Mouse (Mus musculus) MEL (cell line): ENCODE results near the gene Tnn. TPM values are rescaled to one million over a fixed set of nuclear protein-coding genes. Genes with fewer than 3 reads are reported as not detected.

Source experiments
- DNase-seq: peaks from one replicate; pipeline ENCODE4 v3.0.0; 2011; ENCODE audit warnings: low read depth, low spot score
- H3K27ac ChIP-seq: 2 replicates; pipeline ENCODE4 v1.5.1; 2012; ENCODE audit warnings: low read depth, mild to moderate bottlenecking, control low read depth, low read length, moderate library complexity; ENCODE audit not compliant: control insufficient read depth
- H3K27me3 ChIP-seq, 2 experiments: fragments of 150-350 bp in 1 of 2; sonication (generic) in 1 of 2; 2 replicates each; pipeline ENCODE4 v1.6.1; 2012; ENCODE audit warnings: low read length in 2 of 2, mild to moderate bottlenecking in 2 of 2, improper control_type of control experiment in 1 of 2, moderate library complexity in 1 of 2; ENCODE audit not compliant: insufficient read depth in 2 of 2, control insufficient read depth in 1 of 2
- H3K36me3 ChIP-seq, 2 experiments: 2 replicates each; pipeline ENCODE4 v1.6.1; 2012 to 2014; ENCODE audit warnings: low read length in 2 of 2, improper control_type of control experiment in 1 of 2, inconsistent platforms in 1 of 2, mild to moderate bottlenecking in 1 of 2; ENCODE audit not compliant: insufficient read depth in 2 of 2, control insufficient read depth in 1 of 2
- H3K4me1 ChIP-seq, 2 experiments: fragments of 150-350 bp in 1 of 2; sonication (generic) in 1 of 2; 2 replicates each; pipeline ENCODE4 v1.6.1; 2012; ENCODE audit warnings: low read length in 2 of 2, improper control_type of control experiment in 1 of 2, mild to moderate bottlenecking in 1 of 2; ENCODE audit not compliant: insufficient read depth in 2 of 2, control insufficient read depth in 1 of 2
- H3K4me3 ChIP-seq, 2 experiments: fragments of 150-350 bp in 1 of 2; sonication (generic) in 1 of 2; 2 replicates each; pipeline ENCODE4 v1.5.1; 2012; ENCODE audit warnings: low read depth in 2 of 2, low read length in 2 of 2, mild to moderate bottlenecking in 2 of 2, moderate library complexity in 2 of 2, control low read depth in 1 of 2, improper control_type of control experiment in 1 of 2; ENCODE audit not compliant: control insufficient read depth in 1 of 2, insufficient read depth in 1 of 2
- H3K79me2 ChIP-seq: 2 replicates; pipeline ENCODE4 v1.6.1; 2012; ENCODE audit warnings: mild to moderate bottlenecking, low read length, moderate library complexity; ENCODE audit not compliant: control insufficient read depth, poor library complexity, insufficient read depth
- H3K9ac ChIP-seq: 2 replicates; pipeline ENCODE4 v1.6.1; 2012; ENCODE audit warnings: low read depth, mild to moderate bottlenecking, control low read depth, low read length, moderate library complexity; ENCODE audit not compliant: control insufficient read depth, poor library complexity, severe bottlenecking
- H3K9me3 ChIP-seq: fragments of 150-350 bp; sonication (generic); replicated peaks from 2 replicates; pipeline ENCODE4 v1.6.1; 2012; ENCODE audit warnings: mild to moderate bottlenecking, low read length, improper control_type of control experiment, moderate library complexity; ENCODE audit not compliant: insufficient read depth
- BHLHE40 ChIP-seq: IDR thresholded peaks from 2 replicates; pipeline ENCODE4 v1.6.1; 2012; ENCODE audit warnings: low read depth, mild to moderate bottlenecking, inconsistent platforms, low read length, improper control_type of control experiment, borderline replicate concordance
- CHD1 ChIP-seq: IDR thresholded peaks from 2 replicates; pipeline ENCODE4 v1.6.1; 2012; ENCODE audit warnings: low read depth, mild to moderate bottlenecking, inconsistent platforms, low read length, improper control_type of control experiment
- CTCF ChIP-seq, 3 experiments: IDR thresholded peaks in 2 of 3; conservative IDR thresholded peaks in 1 of 3; 2 replicates each; pipeline ENCODE4 v1.5.1; 2011 to 2012; ENCODE audit warnings: low read length in 3 of 3, low read depth in 2 of 3, mild to moderate bottlenecking in 2 of 3, improper control_type of control experiment in 1 of 3, inconsistent platforms in 1 of 3, mixed read lengths in 1 of 3, moderate library complexity in 1 of 3; ENCODE audit not compliant: control insufficient read depth in 1 of 3, insufficient read depth in 1 of 3, poor library complexity in 1 of 3, severe bottlenecking in 1 of 3
- E2F4 ChIP-seq: IDR thresholded peaks from 2 replicates; pipeline ENCODE4 v1.6.1; 2011; ENCODE audit warnings: low read depth, low read length, improper control_type of control experiment, borderline replicate concordance
- ELF1 ChIP-seq: IDR thresholded peaks from 2 replicates; pipeline ENCODE4 v1.6.1; 2014; ENCODE audit warnings: low read depth, mild to moderate bottlenecking, inconsistent platforms, low read length, improper control_type of control experiment, moderate library complexity
- EP300 ChIP-seq, 2 experiments: IDR thresholded peaks; 2 replicates each; pipeline ENCODE4 v1.6.1; 2011; ENCODE audit warnings: improper control_type of control experiment in 2 of 2, low read length in 2 of 2, low read depth in 1 of 2, mild to moderate bottlenecking in 1 of 2
- ETS1 ChIP-seq: IDR thresholded peaks from 2 replicates; pipeline ENCODE4 v1.6.1; 2012; ENCODE audit warnings: low read depth, mild to moderate bottlenecking, inconsistent platforms, low read length, improper control_type of control experiment, moderate library complexity
- GATA1 ChIP-seq: IDR thresholded peaks from 2 replicates; pipeline ENCODE4 v1.6.1; 2011; ENCODE audit warnings: low read depth, low read length, improper control_type of control experiment
- JUND ChIP-seq: IDR thresholded peaks from 2 replicates; pipeline ENCODE4 v1.6.1; 2011; ENCODE audit warnings: low read depth, mild to moderate bottlenecking, improper control_type of control experiment, low read length
- KAT2A ChIP-seq: conservative IDR thresholded peaks from 2 replicates; pipeline ENCODE4 v1.6.1; 2012; ENCODE audit warnings: low read depth, low read length, improper control_type of control experiment, inconsistent platforms
- MAZ ChIP-seq: IDR thresholded peaks from 2 replicates; pipeline ENCODE4 v1.6.1; 2012; ENCODE audit warnings: low read depth, mild to moderate bottlenecking, inconsistent platforms, low read length, improper control_type of control experiment
- MEF2A ChIP-seq: IDR thresholded peaks from 2 replicates; pipeline ENCODE4 v1.6.1; 2014; ENCODE audit warnings: low read depth, mild to moderate bottlenecking, inconsistent platforms, low read length, improper control_type of control experiment; ENCODE audit not compliant: poor library complexity, insufficient replicate concordance, severe bottlenecking; ENCODE audit errors: extremely low read depth
- MXI1 ChIP-seq: IDR thresholded peaks from 2 replicates; pipeline ENCODE4 v1.6.1; 2011; ENCODE audit warnings: mild to moderate bottlenecking, low read depth, low read length, improper control_type of control experiment
- NRF1 ChIP-seq: IDR thresholded peaks from 2 replicates; pipeline ENCODE4 v1.6.1; 2014; ENCODE audit warnings: low read depth, mild to moderate bottlenecking, inconsistent platforms, low read length, improper control_type of control experiment, moderate library complexity; ENCODE audit not compliant: poor library complexity, insufficient read depth, severe bottlenecking
- POLR2AphosphoS5 ChIP-seq: IDR thresholded peaks from 2 replicates; pipeline ENCODE4 v1.6.1; 2012; ENCODE audit warnings: low read depth, borderline replicate concordance, mild to moderate bottlenecking, inconsistent platforms, low read length, moderate library complexity, mixed read lengths
- RAD21 ChIP-seq: IDR thresholded peaks from 2 replicates; pipeline ENCODE4 v1.6.1; 2011; ENCODE audit warnings: mild to moderate bottlenecking, low read depth, low read length, improper control_type of control experiment
- RCOR1 ChIP-seq: IDR thresholded peaks from 2 replicates; pipeline ENCODE4 v1.6.1; 2012; ENCODE audit warnings: low read depth, mild to moderate bottlenecking, inconsistent platforms, low read length, improper control_type of control experiment
- TBP ChIP-seq: IDR thresholded peaks from 2 replicates; pipeline ENCODE4 v1.8.0; 2011; ENCODE audit warnings: low read depth, low read length, improper control_type of control experiment
- USF1 ChIP-seq: IDR thresholded peaks from 2 replicates; pipeline ENCODE4 v1.6.1; 2014; ENCODE audit warnings: low read depth, mild to moderate bottlenecking, inconsistent platforms, low read length, improper control_type of control experiment, moderate library complexity
- USF2 ChIP-seq, 2 experiments: IDR thresholded peaks; 2 replicates each; pipeline ENCODE4 v1.6.1; 2011 to 2012; ENCODE audit warnings: improper control_type of control experiment in 2 of 2, low read length in 2 of 2, borderline replicate concordance in 1 of 2, inconsistent platforms in 1 of 2, low read depth in 1 of 2, mild to moderate bottlenecking in 1 of 2; ENCODE audit not compliant: insufficient read depth in 1 of 2
- ZNF384 ChIP-seq: IDR thresholded peaks from 2 replicates; pipeline ENCODE4 v1.6.1; 2012; ENCODE audit warnings: low read depth, mild to moderate bottlenecking, inconsistent platforms, low read length, improper control_type of control experiment
- polyA plus RNA-seq, 2 experiments: library from polyadenylated mRNA; stranded (reverse) in 1 of 2; unstranded in 1 of 2; fragments of >175 nt in 1 of 2; fragments of >200 nt in 1 of 2; gene quantifications; 2 replicates each; pipeline versions ENCODE4 v1.2.1 to v1.2.4; 2012; ENCODE audit warnings: low replicate concordance in 2 of 2, low read depth in 1 of 2; ENCODE audit not compliant: insufficient read length in 2 of 2, insufficient read depth in 1 of 2, missing spikeins in 1 of 2
- total RNA-seq: library from RNA; depleted of rRNA; stranded (reverse); fragments of 300-350 nt; gene quantifications from 2 replicates; pipeline ENCODE4 v1.2.3, GENCODE M21; 2012

Gene Tnn
- total and polyA plus RNA-seq, 3 experiments: not detected

GRCm38 (mm10) chr1:160046786-160047185 lies 106.6 kb downstream of the Tnn start:
- H3K79me2 ChIP-seq: no peaks in the 10 kb centered on the region
- H3K9ac ChIP-seq: no peak overlapping the region
- H3K36me3 ChIP-seq: no peaks in the 10 kb centered on the region
- H3K9me3 ChIP-seq: no peaks in the 10 kb centered on the region
- H3K4me3 ChIP-seq: no peak overlapping the region
- TF ChIP-seq POLR2AphosphoS5: no peak
- TF ChIP-seq TBP: no peak
- TF ChIP-seq JUND: no peak
- TF ChIP-seq MXI1: no peak
- no peak for TF ChIP-seq ETS1
- TF ChIP-seq RCOR1: no peak
- TF ChIP-seq, all 39 proteins: peak for 0
- Histone ChIP-seq H3K4me1 (no peaks in the 10 kb centered on the region), H3K27ac (no peak overlapping the region), H3K27me3 (no peaks in the 10 kb centered on the region)
- no peak for DNase-seq

GRCm38 (mm10) chr1:160045971-160046370 lies 107.4 kb downstream of the Tnn start:
- Histone ChIP-seq H3K79me2 (no peaks in the 10 kb centered on the region), H3K9ac (no peak overlapping the region), H3K27me3 (no peaks in the 10 kb centered on the region), H3K4me1 (no peaks in the 10 kb centered on the region), H3K36me3 (no peaks in the 10 kb centered on the region), H3K4me3 (no peak overlapping the region), H3K9me3 (no peaks in the 10 kb centered on the region), H3K27ac (no peak overlapping the region)
- TF ChIP-seq POLR2AphosphoS5 (no peak), NRF1 (no peak), JUND (no peak), USF1 (no peak), RCOR1 (no peak), EP300 (IDR thresholded peaks at IDR 0.05; ENCODE audit: low read depth in 1 of 2, low read length in 2 of 2) (no peak), KAT2A (no peak), ETS1 (no peak), E2F4 (no peak), MEF2A (no peak), ELF1 (no peak), ZNF384 (no peak), RAD21 (no peak), BHLHE40 (no peak), CHD1 (no peak), GATA1 (no peak), USF2 (IDR thresholded peaks at IDR 0.05; ENCODE audit: borderline replicate concordance in 1 of 2, insufficient read depth in 1 of 2, low read depth in 1 of 2, low read length in 2 of 2) (no peak), CTCF (IDR thresholded peaks at IDR 0.05 in 2 of 3, conservative IDR thresholded peaks at IDR 0.05 in 1 of 3; ENCODE audit: control insufficient read depth in 1 of 3, insufficient read depth in 1 of 3, low read depth in 2 of 3, low read length in 3 of 3, poor library complexity in 1 of 3, severe bottlenecking in 1 of 3) (no peak), MAZ (no peak)
- no peak for DNase-seq
